Mouse (Mus musculus) adrenal gland, postnatal 10 days (tissue): Measurements from ENCODE around the gene Cerkl. TPM values are rescaled to one million over a fixed set of nuclear protein-coding genes. Genes with fewer than 3 reads are reported as not detected.
A peak's percentile ranks its signal among the peaks of the same experiment; 100 is the strongest.

Source experiments
- DNase-seq: peaks from one replicate; pipeline ENCODE4 v3.0.0; 2021; ENCODE audit warnings: mixed read lengths
- total RNA-seq, 2 experiments: library from RNA; stranded (reverse); gene quantifications; 2 replicates each; pipeline ENCODE4 v1.2.3; 2021

The Cerkl gene
- total RNA-seq, 2 experiments from 2014 or later: 6.1 to 6.2 TPM

DNA sequence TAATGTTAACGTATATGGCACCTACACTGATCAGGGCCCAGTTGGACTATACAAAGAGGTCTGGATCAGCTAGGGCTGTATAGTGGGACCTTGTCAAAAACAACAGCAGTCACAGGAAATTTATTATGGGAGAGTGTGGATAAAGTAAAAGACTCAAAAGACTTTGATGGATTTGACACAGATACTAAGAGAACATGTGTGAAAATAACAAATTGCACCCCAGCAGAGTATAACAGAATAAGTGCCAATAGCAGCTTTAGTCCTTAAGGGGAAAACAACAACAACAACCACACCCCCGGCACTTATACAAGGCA lies 84.5 kb downstream of the Cerkl start:
- DNase-seq: no peak

DNA sequence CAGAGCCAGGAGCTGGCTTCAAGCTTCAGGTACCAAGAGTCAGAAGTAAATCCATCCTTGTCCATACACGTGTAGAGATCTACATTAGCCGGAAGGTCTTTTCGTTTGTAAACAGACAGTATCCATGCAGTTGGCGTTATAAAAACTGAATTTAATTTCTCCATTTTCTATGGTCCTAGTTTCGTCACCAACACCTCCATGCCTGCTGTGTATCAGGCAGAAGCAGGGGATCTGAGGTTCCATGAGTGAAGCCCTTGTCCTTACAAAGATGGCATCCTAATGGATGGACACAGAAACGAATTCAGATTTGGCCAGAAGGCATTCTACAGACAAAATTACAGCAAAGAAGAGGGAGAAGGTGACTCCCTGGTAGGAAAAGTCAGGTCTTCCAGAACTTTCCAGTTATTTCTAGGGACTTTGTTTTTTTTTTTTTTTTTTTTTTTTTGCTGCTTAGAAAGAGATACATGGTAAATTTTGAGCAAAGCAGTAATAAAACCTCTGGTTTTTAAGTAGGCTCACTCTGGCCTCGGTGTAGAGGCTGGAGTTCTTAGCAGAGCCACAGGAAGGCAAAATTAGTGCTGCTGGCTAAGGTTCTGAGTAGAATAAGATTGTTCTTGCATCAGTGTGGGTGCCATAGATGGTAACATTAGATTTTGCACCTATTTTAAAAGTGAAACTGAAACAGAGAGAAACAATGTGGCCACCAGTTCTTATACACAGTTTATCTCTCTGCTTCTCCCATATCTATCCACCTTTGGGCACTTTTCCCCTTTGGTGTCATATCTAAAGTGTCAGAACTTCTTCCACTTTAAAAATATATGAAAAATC lies 85.0 kb downstream of the Cerkl start:
- DNase-seq: no peak

DNA sequence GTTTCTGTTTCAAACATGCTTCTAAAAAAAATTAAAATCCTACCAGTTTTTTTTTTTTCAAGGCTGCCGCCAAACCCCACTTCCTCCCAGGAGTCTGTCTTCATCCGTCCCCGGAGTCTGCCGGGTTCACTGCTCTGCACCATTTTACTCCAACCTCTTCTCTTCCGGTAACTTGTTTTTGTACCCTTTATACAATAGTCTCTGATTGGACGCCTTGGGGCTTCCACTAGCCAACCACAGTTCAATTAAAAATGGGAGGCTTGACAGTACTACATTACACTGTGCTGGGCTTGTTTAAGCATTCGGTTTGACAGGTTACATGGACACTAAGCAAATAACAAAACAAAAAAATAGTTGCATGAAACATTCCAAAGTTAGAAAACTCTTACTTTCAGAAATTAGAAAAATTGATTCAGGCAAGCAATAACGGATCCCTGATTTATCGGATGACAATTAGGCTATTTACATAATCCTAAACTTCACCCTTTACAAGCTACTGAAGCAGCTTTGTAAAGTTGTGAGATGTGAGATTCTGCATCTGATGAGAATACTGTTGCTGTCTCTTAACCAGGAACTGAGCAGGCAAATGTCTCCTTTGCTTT lies 85.8 kb downstream of the Cerkl start:
- DNase-seq: peak; percentile 38

DNA sequence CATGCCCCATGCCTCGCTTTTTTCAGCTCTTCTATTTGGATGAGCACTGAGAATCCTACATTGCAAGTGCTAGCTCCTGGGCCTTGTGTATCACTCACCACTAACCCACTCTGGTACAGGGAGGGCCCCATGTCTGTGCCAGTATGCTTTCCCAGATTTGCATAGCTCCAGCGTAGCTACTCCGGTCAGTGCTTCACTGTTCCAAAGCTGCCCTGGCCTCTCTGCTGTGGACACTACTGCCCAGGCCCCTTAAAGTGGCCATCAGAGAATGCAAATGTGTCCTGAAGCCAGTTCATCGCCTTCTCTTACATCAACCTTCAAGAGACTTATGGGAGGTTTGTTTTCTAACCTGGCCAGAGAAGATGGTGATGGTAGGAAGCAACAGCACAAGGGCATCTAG lies 86.7 kb downstream of the Cerkl start:
- DNase-seq: no peak

DNA sequence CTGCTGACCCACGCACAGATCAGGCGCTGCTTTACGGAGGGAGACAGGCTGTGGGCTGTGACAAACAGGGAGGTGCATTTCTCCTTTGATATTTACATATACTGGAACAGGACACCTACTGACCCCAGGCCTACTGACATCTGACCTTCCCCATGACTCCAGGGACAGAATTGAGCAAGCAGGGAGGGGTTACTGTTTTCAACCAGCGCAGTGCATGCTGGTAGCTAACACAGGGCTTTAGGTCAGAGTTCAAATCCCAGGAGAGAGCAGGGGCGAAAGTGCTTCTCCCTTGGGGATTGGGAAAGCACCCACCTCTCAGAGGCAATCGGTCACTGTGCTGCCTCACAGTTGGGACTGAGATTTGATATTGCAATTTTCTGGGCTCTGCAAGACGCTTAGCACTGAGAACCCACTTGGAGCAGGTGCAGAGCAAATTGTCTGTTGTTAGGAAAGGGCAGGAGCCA lies 87.5 kb downstream of the Cerkl start:
- peak; percentile 76 for DNase-seq

DNA sequence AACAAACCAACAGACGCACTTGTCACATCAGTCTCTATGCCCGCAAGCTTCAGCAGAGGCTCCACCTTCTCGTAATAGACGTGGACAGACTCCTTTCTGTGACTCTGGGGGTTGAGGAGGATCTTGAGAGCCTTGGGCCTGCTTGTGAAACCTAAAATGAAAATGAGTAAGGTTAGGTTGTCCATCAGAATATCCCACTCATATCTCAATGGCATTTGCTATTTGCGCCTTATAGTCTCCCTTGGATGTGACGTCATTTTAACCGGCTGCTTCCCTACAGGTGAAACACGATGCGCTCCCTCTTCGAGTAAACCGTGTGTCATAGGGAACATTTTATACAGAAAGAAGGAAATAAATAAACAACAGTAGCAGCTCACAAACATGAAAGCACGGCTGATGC lies 87.9 kb downstream of the Cerkl start:
- DNase-seq: no peak

DNA sequence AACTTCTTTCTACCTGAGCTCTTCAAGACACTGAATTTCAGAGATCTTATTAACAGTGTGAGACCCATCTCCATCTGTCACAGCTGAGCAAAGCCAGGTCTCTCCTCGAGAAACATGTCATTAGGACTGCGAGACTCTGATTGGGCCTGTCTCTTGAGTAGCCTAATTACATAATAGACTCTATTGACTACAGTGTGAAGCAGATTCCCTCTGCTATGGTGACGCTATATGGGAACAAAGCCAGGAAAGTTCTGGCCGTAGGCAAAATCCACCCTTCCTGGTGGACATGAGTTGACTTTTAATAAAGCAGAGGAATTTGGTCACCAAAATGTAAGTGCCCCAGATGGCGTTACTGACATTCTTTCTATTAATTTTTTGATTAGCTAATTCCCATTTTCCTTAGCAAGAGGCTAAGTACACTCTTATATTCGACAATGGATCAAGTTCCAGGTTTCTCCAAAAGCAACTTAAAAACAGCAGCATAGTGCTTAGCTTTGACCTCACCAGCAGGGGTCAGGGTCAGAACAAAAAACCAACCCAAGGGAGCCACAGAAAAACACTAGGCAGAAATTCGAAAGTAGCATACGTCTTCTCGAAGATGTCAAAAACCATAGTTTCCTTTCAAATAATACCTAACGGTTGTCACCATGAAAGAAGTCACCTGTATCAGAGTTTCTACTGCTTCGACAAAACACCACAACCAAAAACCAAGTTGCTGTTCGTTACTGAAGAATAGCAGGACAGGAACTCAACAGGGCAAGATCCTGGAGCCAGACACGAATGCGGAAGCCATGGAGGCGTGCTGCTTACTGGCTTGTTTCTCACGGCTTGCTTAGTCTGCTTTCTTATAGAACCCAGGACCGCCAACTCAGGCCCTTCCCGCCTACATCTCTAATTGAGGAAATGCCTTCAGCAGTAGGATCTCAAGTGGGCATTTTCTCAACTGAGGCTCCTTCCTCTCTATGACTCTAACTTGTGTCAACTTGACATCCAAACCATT lies 88.8 kb downstream of the Cerkl start:
- peak; percentile 42 for DNase-seq

DNA sequence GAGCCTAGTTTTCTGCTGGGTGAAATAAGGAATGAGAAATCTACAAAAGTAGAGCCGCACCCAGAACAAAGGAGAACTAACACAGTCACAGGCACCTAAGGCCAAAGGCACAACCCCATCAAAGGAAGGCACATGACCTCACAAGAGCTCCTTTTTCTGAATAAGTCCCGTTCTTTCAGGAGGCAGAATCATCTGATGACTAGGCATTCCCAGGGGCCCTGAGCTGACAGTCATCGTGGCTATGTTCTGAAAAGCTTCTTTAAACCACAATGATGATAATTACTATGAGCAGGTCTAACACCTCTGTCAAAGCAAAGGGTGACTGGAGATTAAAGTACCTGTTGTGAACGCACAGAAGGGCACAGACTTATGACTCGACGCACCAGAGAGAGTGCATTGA lies 92.7 kb downstream of the Cerkl start:
- DNase-seq: no peak

DNA sequence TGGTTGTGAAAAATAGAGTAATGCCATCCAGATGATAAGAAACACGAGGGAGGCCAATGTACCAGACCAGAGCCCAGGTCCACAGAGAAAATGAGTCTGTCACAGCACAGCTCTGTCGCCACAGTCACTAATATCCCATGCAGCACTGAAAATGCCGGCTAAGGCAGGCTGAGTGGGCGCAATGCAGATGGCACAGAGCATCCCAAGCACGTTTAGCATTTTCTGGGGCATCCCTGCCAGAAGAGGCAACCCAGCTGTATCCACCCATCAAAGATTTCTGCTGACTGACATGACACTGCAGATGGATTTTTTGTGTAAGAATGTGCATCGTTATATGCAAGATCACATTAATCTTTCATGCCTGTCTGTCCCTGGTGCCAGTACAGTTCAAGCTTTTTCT lies 94.6 kb downstream of the Cerkl start:
- DNase-seq: no peak

DNA sequence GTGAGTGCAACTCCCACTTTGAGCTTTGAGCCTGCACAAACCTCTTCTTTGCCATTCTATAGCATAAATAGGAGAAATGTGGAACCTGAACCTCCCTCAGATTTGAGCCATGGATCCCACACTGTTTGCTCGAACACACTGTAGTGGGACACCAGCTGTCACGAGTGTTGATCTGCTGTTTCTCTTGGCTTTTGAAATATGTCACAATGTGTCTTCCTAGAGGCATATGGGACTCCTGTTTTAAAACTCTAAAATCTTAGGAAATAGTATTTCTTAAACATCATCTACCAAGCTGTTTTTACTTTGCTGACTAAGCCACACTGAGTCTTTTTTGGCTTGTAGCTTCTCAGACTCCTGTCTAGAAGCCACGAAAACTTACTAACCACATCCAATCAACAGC lies 98.8 kb downstream of the Cerkl start:
- no peak for DNase-seq

DNA sequence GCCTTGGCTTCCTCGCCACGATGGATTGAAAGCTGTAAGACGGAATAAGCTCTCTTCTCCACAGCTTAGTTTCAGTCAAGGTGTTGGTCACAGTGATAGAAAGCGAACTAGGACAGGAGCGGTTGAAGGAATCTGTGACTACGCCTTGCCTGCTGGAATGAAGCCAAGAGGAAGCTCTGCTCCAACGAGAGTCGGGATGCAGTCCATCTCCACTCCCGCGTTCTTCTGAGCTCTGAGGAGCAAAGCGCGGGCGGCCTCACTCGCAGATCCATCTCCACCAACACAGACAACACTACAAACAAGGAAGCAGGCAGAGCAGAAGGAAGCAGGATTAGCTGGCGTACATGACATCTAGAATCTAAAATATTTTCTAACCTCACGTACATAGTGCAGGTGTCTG lies 101.8 kb downstream of the Cerkl start:
- DNase-seq: no peak

DNA sequence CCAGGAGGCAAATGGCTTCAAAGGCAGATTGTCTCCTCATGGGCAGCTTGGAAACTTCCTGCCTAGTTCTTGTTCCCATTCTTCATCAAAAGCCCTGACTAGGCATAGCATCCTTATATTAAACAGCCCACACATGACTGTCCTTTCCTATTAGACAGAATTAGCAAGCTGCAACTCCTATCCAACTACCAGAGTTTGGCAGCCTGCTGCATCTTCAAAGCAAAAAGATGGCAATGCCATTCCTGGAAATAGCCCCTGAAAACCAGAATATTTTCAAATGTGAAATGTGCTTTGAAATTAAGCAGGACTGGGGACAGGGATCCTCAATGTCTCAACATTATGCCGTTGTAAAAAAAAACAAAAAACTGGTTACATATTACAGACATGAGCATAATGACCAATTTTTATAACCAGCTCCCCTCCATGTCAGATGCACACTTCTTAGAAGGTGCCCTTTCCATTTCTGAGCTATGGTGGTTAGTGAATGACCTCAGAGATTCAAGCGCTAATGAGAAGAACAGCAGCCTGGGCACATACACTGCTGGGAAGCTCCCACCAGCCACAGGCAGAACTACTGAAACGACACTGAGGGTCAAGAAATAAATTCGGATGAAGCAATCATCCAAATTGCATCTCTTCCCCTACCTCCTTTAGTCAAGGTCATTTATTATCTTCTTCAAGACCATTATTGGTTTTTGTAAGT lies 104.3 kb downstream of the Cerkl start:
- no peak for DNase-seq

DNA sequence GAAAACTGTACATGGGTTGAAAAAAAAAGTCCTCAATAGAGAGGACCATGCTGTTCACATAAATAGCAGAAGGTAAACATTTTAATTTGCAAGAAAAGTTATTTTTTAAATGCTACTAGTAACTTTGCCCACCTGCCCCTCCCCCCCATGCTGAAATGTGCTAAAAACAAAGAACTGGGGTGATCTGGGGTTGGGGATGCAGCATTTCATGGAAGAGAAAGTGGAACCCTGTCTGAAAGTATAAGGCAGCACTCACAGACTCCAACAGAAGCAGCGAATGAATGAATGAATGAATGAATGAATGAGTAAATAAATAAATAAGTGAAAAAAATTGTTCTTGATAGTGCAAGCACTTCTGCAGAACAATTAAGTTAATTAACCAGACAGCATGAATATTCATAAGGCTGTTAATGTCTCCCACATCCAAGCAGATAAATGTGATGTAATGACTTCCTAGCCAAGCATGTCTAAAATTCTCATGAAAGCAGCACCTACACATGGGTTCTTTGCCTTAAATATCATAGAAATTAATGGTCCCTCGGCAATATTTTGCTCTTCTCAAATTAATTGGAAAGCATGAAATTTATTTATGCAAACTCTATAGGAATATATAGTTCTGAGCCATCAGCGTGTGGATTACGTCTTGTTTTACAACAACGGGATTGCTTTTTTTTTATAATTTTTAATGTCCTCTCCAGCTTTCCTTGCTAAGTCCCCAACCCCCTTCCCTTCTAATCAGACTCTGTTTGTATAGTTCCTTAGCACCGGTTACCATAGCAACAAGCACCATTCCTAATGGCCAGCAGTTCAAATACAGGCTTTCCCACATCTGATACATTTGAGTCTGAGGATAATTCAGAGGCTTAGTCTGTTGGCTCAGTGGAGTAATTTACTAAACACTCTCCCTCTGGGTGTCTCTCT lies 105.1 kb downstream of the Cerkl start:
- DNase-seq: no peak

DNA sequence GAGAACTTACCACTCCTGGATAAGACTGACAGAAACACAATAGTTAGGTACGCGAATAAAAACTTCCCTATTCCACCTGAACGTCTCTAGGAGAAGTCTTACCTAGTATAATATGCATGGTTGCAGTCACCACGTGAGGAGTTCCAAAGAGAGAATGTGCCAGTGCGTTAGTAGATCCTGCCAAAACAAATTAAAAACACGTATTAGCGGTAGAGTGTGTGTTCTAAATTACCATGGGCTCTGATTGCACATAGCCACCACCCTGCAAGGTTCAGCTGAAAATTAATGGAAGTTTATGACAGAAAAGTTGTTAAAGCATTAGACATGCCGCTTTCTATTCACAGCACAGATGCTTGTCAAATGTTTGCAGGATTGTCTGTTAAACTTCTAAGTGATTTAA lies 113.5 kb downstream of the Cerkl start:
- no peak for DNase-seq

DNA sequence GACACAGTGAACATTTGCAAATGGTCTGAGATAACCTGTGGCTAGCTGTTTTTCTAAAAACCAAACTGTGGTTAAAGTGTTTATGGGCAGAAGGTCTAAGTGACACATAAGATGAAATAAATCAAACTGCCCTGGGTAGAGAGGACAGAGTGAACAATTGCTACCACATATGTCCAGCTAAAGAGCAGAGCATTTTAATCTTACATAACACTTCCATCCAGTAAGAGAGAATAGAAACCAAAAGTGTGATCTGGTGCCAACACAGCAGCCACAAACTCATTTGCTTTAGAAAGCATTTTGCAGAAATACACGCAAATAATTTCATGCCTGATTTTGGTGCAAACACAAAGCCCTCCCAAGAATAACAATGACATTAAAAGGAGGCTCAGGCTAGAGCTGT lies 117.6 kb downstream of the Cerkl start:
- DNase-seq: no peak

DNA sequence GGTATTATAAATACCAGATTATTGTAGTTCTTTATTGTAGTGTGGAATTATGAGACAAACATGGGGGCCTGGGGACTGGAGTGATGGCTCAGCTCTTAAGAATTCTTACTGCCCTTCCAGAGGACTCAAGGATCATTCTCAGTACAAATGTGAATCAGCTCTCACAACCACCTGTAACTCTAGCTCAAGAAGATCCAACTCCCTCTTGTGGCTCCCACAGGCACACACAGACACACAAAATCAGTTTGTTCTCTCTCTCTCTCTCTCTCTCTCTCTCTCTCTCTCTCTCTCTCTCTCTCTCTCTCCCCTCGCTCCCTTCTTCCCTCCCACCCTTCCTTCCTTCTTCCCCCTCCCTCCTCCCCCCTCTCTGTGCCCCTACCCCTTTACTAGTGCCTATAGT lies 120.4 kb downstream of the Cerkl start:
- DNase-seq: no peak

DNA sequence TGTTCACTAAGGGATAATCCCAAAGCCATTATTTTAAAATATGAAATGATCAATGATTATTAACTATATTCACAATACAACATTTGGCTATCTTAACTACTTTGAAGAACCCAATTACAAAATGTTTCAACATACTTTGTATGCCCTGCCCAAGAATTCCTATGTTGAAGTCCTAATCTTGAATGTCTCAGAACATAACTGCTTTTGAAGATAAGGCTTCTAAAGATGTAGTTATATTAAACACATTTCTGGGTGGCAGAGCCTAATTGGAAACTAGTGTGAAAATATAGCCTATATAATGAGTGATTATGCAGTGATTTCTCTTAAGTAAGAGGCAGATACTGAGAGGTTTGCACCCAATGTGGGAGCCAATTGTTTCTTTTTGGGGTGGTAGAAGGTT lies 121.9 kb downstream of the Cerkl start:
- no peak for DNase-seq

DNA sequence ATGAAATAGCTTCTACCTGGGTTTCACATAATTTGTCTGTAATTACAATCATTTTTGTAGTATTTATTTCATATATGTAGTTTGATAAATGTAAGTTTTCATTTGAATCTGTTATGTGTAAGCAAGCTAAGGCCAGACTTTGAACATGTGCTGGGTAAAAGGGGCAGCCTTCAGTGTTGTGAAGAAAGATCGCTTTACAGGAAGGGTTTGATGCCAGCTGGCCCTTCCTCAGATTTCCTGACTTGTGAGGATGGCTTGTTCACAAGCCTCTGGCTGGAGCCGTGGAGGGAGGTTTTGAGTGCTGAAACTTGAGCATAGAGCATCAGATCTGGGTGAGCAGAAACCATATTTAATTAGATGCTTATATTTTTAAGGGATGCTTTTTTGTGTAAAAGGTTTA lies 128.5 kb downstream of the Cerkl start:
- no peak for DNase-seq

DNA sequence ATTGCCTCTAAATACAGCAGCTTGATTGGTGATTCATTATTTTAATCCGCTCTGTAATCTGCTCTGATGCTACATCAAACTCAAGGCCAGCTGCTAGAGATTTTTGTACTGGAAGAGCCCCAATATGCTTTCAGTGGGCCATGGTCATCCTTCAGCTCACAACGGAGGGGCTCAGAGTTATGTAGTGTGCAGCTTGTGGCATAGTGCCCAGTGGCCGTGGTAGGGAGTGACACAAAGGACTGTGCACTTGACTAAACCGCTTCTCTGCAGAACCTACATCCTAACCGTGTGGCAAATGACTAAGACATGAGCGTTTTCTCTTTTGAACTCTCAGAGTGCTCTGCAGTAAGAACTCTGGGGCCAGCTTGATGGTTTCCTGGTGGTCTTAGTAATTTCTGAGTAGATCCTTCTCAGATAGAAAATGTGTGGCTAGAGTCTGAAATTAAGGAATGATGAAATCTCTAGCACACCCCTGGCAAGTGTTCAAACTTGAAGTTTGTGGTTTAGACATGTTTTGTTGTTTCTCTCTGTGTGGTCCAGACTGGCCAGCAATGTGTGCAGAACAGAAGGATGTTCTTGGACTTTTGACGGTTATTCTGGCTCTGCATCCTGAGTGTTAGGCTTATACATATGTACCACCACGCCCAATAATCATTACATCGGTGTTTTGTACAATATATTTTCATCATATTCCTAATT lies 140.3 kb downstream of the Cerkl start:
- peak; percentile 6 for DNase-seq

DNA sequence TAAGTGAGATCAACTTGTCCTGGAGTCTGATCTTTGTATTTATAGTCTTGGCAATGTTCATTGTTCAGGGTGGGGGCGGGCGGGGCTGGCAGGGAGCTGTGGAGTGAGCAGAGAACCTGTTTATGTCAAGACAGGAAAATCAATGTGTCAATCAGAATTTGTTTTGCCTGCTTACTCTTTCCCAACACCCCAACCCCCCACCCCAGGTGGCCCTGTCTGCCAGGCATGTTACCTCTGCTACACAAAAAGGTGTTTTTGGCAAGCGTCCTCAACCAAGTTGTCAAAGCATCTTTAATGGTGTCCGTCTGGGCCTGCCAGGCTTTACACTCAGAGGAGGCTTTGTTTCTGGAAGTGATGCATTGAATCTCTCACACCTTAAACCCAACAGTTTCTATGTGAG lies 141.5 kb downstream of the Cerkl start:
- no peak for DNase-seq

DNA sequence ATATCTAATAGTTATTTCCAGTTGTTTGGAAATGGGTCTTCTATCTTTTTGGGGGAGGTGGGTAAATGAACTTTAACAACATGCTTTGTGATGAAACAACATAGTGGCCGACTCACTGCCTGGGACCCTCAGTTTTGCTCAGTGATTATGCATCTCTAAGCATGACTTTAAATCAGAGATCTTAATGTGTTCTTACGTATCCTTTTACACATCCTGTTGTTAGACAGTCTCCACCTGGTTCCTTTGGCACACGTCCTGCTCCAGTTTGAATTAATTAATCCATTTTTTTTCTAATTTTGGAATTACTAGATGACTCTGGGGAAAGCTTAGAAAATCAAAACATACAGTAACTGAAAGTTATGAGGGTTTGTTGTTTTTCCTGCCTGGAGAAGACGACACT lies 144.1 kb downstream of the Cerkl start:
- DNase-seq: no peak
